Mouse (Mus musculus) thymus, adult 2 months (tissue): ENCODE data around the gene Cox19. TPM values are rescaled to one million over a fixed set of nuclear protein-coding genes. Genes with fewer than 3 reads are reported as not detected.

ENCODE experiments used
- DNase-seq: peaks from one replicate; pipeline ENCODE4 v3.0.0; 2021
- H3K27ac ChIP-seq: fragments of 200-500 bp; 2 replicates; pipeline ENCODE4 v1.5.1; 2012; ENCODE audit warnings: low read length, control low read depth; ENCODE audit not compliant: control insufficient read depth, insufficient read depth
- H3K27me3 ChIP-seq: fragments of 200-500 bp; 2 replicates; pipeline ENCODE4 v1.6.1; 2012; ENCODE audit warnings: mild to moderate bottlenecking, low read length, moderate library complexity, mixed read lengths; ENCODE audit not compliant: control insufficient read depth, insufficient read depth
- H3K36me3 ChIP-seq: fragments of 200-500 bp; 2 replicates; pipeline ENCODE4 v1.6.1; 2012; ENCODE audit warnings: mild to moderate bottlenecking, low read length, moderate library complexity; ENCODE audit not compliant: control insufficient read depth, insufficient read depth
- H3K4me1 ChIP-seq: fragments of 200-500 bp; replicated peaks from 2 replicates; pipeline ENCODE4 v1.6.1; 2012; ENCODE audit warnings: low read length; ENCODE audit not compliant: control insufficient read depth, insufficient read depth
- H3K4me3 ChIP-seq: fragments of 200-500 bp; 2 replicates; pipeline ENCODE4 v1.5.1; 2012; ENCODE audit warnings: mild to moderate bottlenecking, low read length, control low read depth, moderate library complexity; ENCODE audit not compliant: control insufficient read depth, insufficient read depth
- CTCF ChIP-seq: fragments of 200-500 bp; IDR thresholded peaks from 2 replicates; pipeline ENCODE4 v1.5.1; 2012; ENCODE audit warnings: mild to moderate bottlenecking, control low read depth, low read length, moderate library complexity, borderline replicate concordance; ENCODE audit not compliant: control insufficient read depth, poor library complexity, insufficient read depth; ENCODE audit errors: extremely low read depth
- POLR2A ChIP-seq: fragments of 200-500 bp; IDR thresholded peaks from 2 replicates; pipeline ENCODE4 v1.6.1; 2012; ENCODE audit warnings: mild to moderate bottlenecking, low read length, control low read depth, moderate library complexity; ENCODE audit not compliant: control insufficient read depth, poor library complexity, insufficient read depth; ENCODE audit errors: extremely low read depth
- WGBS: fragments of 180-500 bp; shearing (Covaris S2); methylation state at CpG from one replicate; pipeline ENCODE4 v1.1.7; 2018; 5-methylcytosine and 5-hydroxymethylcytosine counted together
- polyA plus RNA-seq: library from polyadenylated mRNA; depleted of rRNA; stranded (reverse); fragments of >200 nt; gene quantifications from 2 replicates; pipeline ENCODE4 v1.2.3, GENCODE M21; 2012

Gene Cox19
- polyA plus RNA-seq, 1 experiment = 99.2 TPM

GRCm38 (mm10) chr5:139320424-139320823, 30.8 kb downstream of the Cox19 start:
- DNase-seq = no peak
- TF ChIP-seq CTCF = no peak
- no peak for TF ChIP-seq POLR2A
- Histone ChIP-seq H3K36me3 (no peaks in the 10 kb centered on the region), H3K27ac (no peak overlapping the region), H3K4me1 (peaks cover 8% of the 10 kb centered on the region; the same call in 1 of the 2 replicates), H3K4me3 (no peak overlapping the region), H3K27me3 (no peaks in the 10 kb centered on the region)
- WGBS = 86% methylated on average over 7 of the region's 7 CpGs

- TF ChIP-seq CTCF (no peak), POLR2A (no peak)
- Histone ChIP-seq H3K36me3 (no peaks in the 10 kb centered on the region), H3K4me1 (0 out of 2 replicates have a peak, but pooled peaks cover 2% of the 10 kb centered on the region), H3K27ac (no peak overlapping the region), H3K4me3 (no peak overlapping the region), H3K27me3 (no peaks in the 10 kb centered on the region)
- DNase-seq = no peak
- 94% methylated on average over 21 of the region's 21 CpGs for WGBS
These were observed 33.3 kb downstream of the Cox19 start for GRCm38 (mm10) chr5:139317751-139318504.

- no peaks in the 10 kb centered on the region for H3K36me3 ChIP-seq
- H3K27ac ChIP-seq = no peak overlapping the region
- TF ChIP-seq CTCF (no peak), POLR2A (no peak)
- no peak overlapping the region for H3K4me3 ChIP-seq
- DNase-seq = no peak
- H3K27me3 ChIP-seq = no peaks in the 10 kb centered on the region
- 93% methylated on average over 6 of the region's 6 CpGs for WGBS
- 0 out of 2 replicates have a peak, but pooled peaks cover 2% of the 10 kb centered on the region for H3K4me1 ChIP-seq
These were observed 34.1 kb downstream of the Cox19 start for GRCm38 (mm10) chr5:139316982-139317675.

- TF ChIP-seq CTCF (no peak), POLR2A (no peak)
- 69% methylated on average over 12 of the region's 12 CpGs for WGBS
- no peak overlapping the region for H3K27ac ChIP-seq
- H3K4me1 ChIP-seq = 0 out of 2 replicates have a peak, but pooled peaks cover 2% of the 10 kb centered on the region
- no peak overlapping the region for H3K4me3 ChIP-seq
- H3K36me3 ChIP-seq = no peaks in the 10 kb centered on the region
- DNase-seq = no peak
- no peaks in the 10 kb centered on the region for H3K27me3 ChIP-seq
These were observed 36.1 kb downstream of the Cox19 start for GRCm38 (mm10) chr5:139314941-139315642.

GRCm38 (mm10) chr5:139313536-139313935, 37.7 kb downstream of the Cox19 start:
- no peak for DNase-seq
- Histone ChIP-seq H3K4me3 (no peak overlapping the region), H3K4me1 (0 out of 2 replicates have a peak, but pooled peaks cover 2% of the 10 kb centered on the region), H3K36me3 (no peaks in the 10 kb centered on the region), H3K27me3 (no peaks in the 10 kb centered on the region), H3K27ac (no peak overlapping the region)
- 96% methylated on average over 9 of the region's 9 CpGs for WGBS
- TF ChIP-seq CTCF (no peak), POLR2A (no peak)

GRCm38 (mm10) chr5:139311822-139312221, 39.4 kb downstream of the Cox19 start:
- Histone ChIP-seq H3K27ac (no peak overlapping the region), H3K4me1 (no peaks in the 10 kb centered on the region), H3K27me3 (no peaks in the 10 kb centered on the region), H3K4me3 (no peak overlapping the region), H3K36me3 (no peaks in the 10 kb centered on the region)
- no peak for DNase-seq
- TF ChIP-seq CTCF = no peak
- no peak for TF ChIP-seq POLR2A
- 97% methylated on average over 9 of the region's 9 CpGs for WGBS
